Mouse (Mus musculus) heart, adult 2 months (tissue): ENCODE measurements around the gene Ppl.

Experiments
- CTCF ChIP-seq: fragments of 200-600 bp; IDR thresholded peaks from 2 replicates; pipeline ENCODE4 v1.8.1; 2022; ENCODE audit warnings: antibody characterized with exemption, mild to moderate bottlenecking, moderate library complexity
- EP300 ChIP-seq: fragments of 200-500 bp; IDR thresholded peaks from 2 replicates; pipeline ENCODE4 v1.6.1; 2011; ENCODE audit warnings: low read depth, low read length, control low read depth; ENCODE audit not compliant: insufficient read depth

GRCm38 (mm10) chr16:5071974-5072373 is 60.2 kb downstream of the Ppl start:
- TF ChIP-seq CTCF (no peak), EP300 (no peak)
